Mouse (Mus musculus): ENCODE results near the gene Acnat1.
"Not testable (repeated sequence)": the region's sequence is repeated elsewhere in the genome, so short reads cannot be mapped to it uniquely, and the experiment has no call there.

The Acnat1 gene

GRCm38 (mm10) chr4:49473435-49474100 lies at the start of gene Acnat1:
Gene Acnat1 (minus strand): TSS chr4:49473912.
- DNase-seq (ENCODE audit: low spot score) = peak; percentile 76

GRCm38 (mm10) chr4:49522576-49522975 lies 48.9 kb upstream of the Acnat1 start:
- no peak for DNase-seq (ENCODE audit: low spot score)

GRCm38 (mm10) chr4:49521346-49521745 lies 47.6 kb upstream of the Acnat1 start:
- DNase-seq (ENCODE audit: low spot score) = no peak

- peak; percentile 96 for DNase-seq (ENCODE audit: low spot score)
Measured at GRCm38 (mm10) chr4:49520572-49521340, 47.0 kb upstream of the Acnat1 start, which contains the start of the genes Mrpl50 and Zfp189. Gene Mrpl50 (minus strand): TSS chr4:49521093. Gene Zfp189 (plus strand): TSS chr4:49521176.

GRCm38 (mm10) chr4:49519476-49519875 lies 45.8 kb upstream of the Acnat1 start:
- DNase-seq (ENCODE audit: low spot score) = no peak

GRCm38 (mm10) chr4:49514441-49514840 lies 40.7 kb upstream of the Acnat1 start:
- DNase-seq (ENCODE audit: low spot score) = no peak

- DNase-seq (ENCODE audit: low spot score) = no peak
Measured at GRCm38 (mm10) chr4:49512636-49513035, 38.9 kb upstream of the Acnat1 start.

- peak; percentile 33 for DNase-seq (ENCODE audit: low spot score)
Measured at GRCm38 (mm10) chr4:49510236-49510835, 36.6 kb upstream of the Acnat1 start.

GRCm38 (mm10) chr4:49509183-49509582 lies 35.5 kb upstream of the Acnat1 start:
- no peak for DNase-seq (ENCODE audit: low spot score)

- DNase-seq (ENCODE audit: low spot score) = no peak
Measured at GRCm38 (mm10) chr4:49506386-49506785, 32.7 kb upstream of the Acnat1 start, which contains the start of gene Baat. Gene Baat (minus strand): TSS chr4:49506557.

- no peak for DNase-seq (ENCODE audit: low spot score)
Measured at GRCm38 (mm10) chr4:49503563-49503962, 29.9 kb upstream of the Acnat1 start.

GRCm38 (mm10) chr4:49485934-49486650 lies 12.4 kb upstream of the Acnat1 start:
- DNase-seq (ENCODE audit: low spot score) = peak; percentile 50

- DNase-seq (ENCODE audit: low spot score) = peak; percentile 57
Measured at GRCm38 (mm10) chr4:49485442-49485841, 11.7 kb upstream of the Acnat1 start.

- peak; percentile 32 for DNase-seq (ENCODE audit: low spot score)
Measured at GRCm38 (mm10) chr4:49480896-49481295, 7.2 kb upstream of the Acnat1 start.

- peak; percentile 70 for DNase-seq (ENCODE audit: low spot score)
Measured at GRCm38 (mm10) chr4:49480104-49480760, 6.5 kb upstream of the Acnat1 start.

GRCm38 (mm10) chr4:49479035-49479434 lies 5.3 kb upstream of the Acnat1 start:
- DNase-seq (ENCODE audit: low spot score) = not testable (repeated sequence)

- peak; percentile 29 for DNase-seq (ENCODE audit: low spot score)
Measured at GRCm38 (mm10) chr4:49478118-49478877, 4.6 kb upstream of the Acnat1 start.

- no peak for DNase-seq (ENCODE audit: low spot score)
Measured at GRCm38 (mm10) chr4:49474583-49474982, 871 bp upstream of the Acnat1 start.

- no peak for DNase-seq (ENCODE audit: low spot score)
Measured at GRCm38 (mm10) chr4:49469435-49470151, 4.1 kb downstream of the Acnat1 start.

- no peak for DNase-seq (ENCODE audit: low spot score)
Measured at GRCm38 (mm10) chr4:49467360-49467759, 6.4 kb downstream of the Acnat1 start.

Measured in yolk sac, embryonic 10.5 days (tissue).